Mouse (Mus musculus) stomach, postnatal 0 days (tissue): ENCODE data around the gene F8. TPM values are rescaled to one million over a fixed set of nuclear protein-coding genes. Genes with fewer than 3 reads are reported as not detected.
A peak's percentile ranks its signal among the peaks of the same experiment; 100 is the strongest.

Experiments
- ATAC-seq: fragments of 200-750 bp; cut with Nextera tagmentation; 2 replicates; pipeline ENCODE4 v1.8.0; 2017; ENCODE audit not compliant: low FRiP score, low TSS enrichment
- DNase-seq: peaks from one replicate; pipeline ENCODE4 v3.0.0-alpha.2; 2016; ENCODE audit warnings: low spot score
- H3K27ac ChIP-seq: fragments of 300-500 bp; sonication (generic); replicated peaks from 2 replicates; pipeline ENCODE4 v1.5.1; 2014; ENCODE audit warnings: mild to moderate bottlenecking, control low read depth
- H3K27me3 ChIP-seq: fragments of 300-500 bp; sonication (generic); 2 replicates; pipeline ENCODE4 v1.6.1; 2014; ENCODE audit warnings: low read length; ENCODE audit not compliant: control insufficient read depth, insufficient read depth
- H3K36me3 ChIP-seq: fragments of 300-500 bp; sonication (generic); 2 replicates; pipeline ENCODE4 v1.6.1; 2014; ENCODE audit warnings: low read length, mixed read lengths; ENCODE audit not compliant: control insufficient read depth, insufficient read depth
- H3K4me1 ChIP-seq: fragments of 300-500 bp; sonication (generic); replicated peaks from 2 replicates; pipeline ENCODE4 v1.6.1; 2014; ENCODE audit warnings: antibody characterized with exemption; ENCODE audit not compliant: control insufficient read depth, insufficient read depth
- H3K4me2 ChIP-seq: fragments of 300-500 bp; sonication (generic); replicated peaks from 2 replicates; pipeline ENCODE4 v1.6.1; 2014; ENCODE audit warnings: low read depth, mild to moderate bottlenecking, control low read depth, moderate library complexity
- H3K4me3 ChIP-seq: fragments of 300-500 bp; sonication (generic); 2 replicates; pipeline ENCODE4 v1.5.1; 2014; ENCODE audit warnings: low read depth, low read length, control low read depth
- H3K9ac ChIP-seq: fragments of 300-500 bp; sonication (generic); 2 replicates; pipeline ENCODE4 v1.6.1; 2014; ENCODE audit warnings: mild to moderate bottlenecking, low read length, control low read depth, mixed read lengths
- H3K9me3 ChIP-seq: fragments of 300-500 bp; sonication (generic); 2 replicates; pipeline ENCODE4 v1.6.1; 2016; ENCODE audit warnings: low read length; ENCODE audit not compliant: control insufficient read depth
- CTCF ChIP-seq: IDR thresholded peaks from 2 replicates; pipeline ENCODE4 v1.5.1; 2016; ENCODE audit warnings: antibody characterized with exemption, low read depth, mild to moderate bottlenecking, moderate library complexity
- EP300 ChIP-seq: optimal IDR thresholded peaks from 2 replicates; pipeline ENCODE3; 2016; ENCODE audit warnings: antibody characterized with exemption
- WGBS: fragments of 180-500 bp; shearing (Covaris S2); extraction: QIAGEN DNeasy Blood & Tissue Kit; methylation state at CpG from one replicate; pipeline ENCODE4 v1.1.7; 2014; 5-methylcytosine and 5-hydroxymethylcytosine counted together
- polyA plus RNA-seq: library from polyadenylated mRNA; unstranded; fragments of >200 nt; fragmentation: Nextera tagmentation; extraction: Ambion mirVana; gene quantifications from 2 replicates; pipeline ENCODE4 v1.2.1, GENCODE M21; 2015

Gene F8
- polyA plus RNA-seq, 1 experiment from 2014 or later = 0.80 TPM

GRCm38 (mm10) chrX:75381699-75382098, 716 bp downstream of the F8 start:
- peak overlapping the region; percentile 51; the same call in 1 of the 2 replicates for H3K4me2 ChIP-seq
- H3K4me3 ChIP-seq = peak overlapping the region; percentile 57
- no peaks in the 10 kb centered on the region for H3K4me1 ChIP-seq
- H3K27ac ChIP-seq = no peak overlapping the region
- DNase-seq (no peak), ATAC-seq (no peak)
- TF ChIP-seq CTCF (no peak), EP300 (no peak)
- H3K27me3 ChIP-seq = no peaks in the 10 kb centered on the region
- H3K9me3 ChIP-seq = no peaks in the 10 kb centered on the region
- H3K9ac ChIP-seq = no peak overlapping the region
- WGBS = 61% methylated on average over 5 of the region's 5 CpGs
- no peaks in the 10 kb centered on the region for H3K36me3 ChIP-seq

DNA sequence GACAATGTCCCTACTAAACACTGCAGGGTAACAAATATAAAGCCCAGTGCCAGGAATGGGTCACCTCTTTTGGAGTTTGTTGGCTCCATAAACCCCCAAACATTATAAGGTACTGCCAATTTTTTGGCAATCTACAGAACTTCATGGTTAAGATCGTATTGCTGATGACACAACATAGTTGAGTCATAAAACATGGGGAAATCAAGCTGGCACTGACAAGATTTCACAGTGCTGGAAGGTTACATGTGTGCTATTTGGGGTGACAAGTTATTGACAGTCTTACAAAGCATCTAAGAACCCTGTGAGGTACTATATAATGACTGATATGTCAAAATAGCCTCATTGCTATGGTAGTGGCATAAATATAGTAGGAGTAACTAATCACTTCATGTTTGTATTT, 1.2 kb downstream of the F8 start:
- WGBS = 73% methylated on average over 1 of the region's 1 CpGs
- no peaks in the 10 kb centered on the region for H3K4me1 ChIP-seq
- ATAC-seq (no peak), DNase-seq (no peak)
- H3K4me2 ChIP-seq = no peak overlapping the region
- H3K9me3 ChIP-seq = no peaks in the 10 kb centered on the region
- H3K4me3 ChIP-seq = no peak overlapping the region
- H3K27ac ChIP-seq = no peak overlapping the region
- TF ChIP-seq EP300 (no peak), CTCF (no peak)
- no peaks in the 10 kb centered on the region for H3K36me3 ChIP-seq
- no peak overlapping the region for H3K9ac ChIP-seq
- no peaks in the 10 kb centered on the region for H3K27me3 ChIP-seq

GRCm38 (mm10) chrX:75376815-75377214, 5.6 kb downstream of the F8 start:
- Histone ChIP-seq H3K36me3 (no peaks in the 10 kb centered on the region), H3K4me2 (no peak overlapping the region), H3K9ac (no peak overlapping the region), H3K9me3 (no peaks in the 10 kb centered on the region), H3K4me3 (no peak overlapping the region), H3K4me1 (no peaks in the 10 kb centered on the region), H3K27me3 (no peaks in the 10 kb centered on the region), H3K27ac (no peak overlapping the region)
- no peak for DNase-seq
- TF ChIP-seq EP300 = no peak
- TF ChIP-seq CTCF = no peak
- no peak for ATAC-seq

DNA sequence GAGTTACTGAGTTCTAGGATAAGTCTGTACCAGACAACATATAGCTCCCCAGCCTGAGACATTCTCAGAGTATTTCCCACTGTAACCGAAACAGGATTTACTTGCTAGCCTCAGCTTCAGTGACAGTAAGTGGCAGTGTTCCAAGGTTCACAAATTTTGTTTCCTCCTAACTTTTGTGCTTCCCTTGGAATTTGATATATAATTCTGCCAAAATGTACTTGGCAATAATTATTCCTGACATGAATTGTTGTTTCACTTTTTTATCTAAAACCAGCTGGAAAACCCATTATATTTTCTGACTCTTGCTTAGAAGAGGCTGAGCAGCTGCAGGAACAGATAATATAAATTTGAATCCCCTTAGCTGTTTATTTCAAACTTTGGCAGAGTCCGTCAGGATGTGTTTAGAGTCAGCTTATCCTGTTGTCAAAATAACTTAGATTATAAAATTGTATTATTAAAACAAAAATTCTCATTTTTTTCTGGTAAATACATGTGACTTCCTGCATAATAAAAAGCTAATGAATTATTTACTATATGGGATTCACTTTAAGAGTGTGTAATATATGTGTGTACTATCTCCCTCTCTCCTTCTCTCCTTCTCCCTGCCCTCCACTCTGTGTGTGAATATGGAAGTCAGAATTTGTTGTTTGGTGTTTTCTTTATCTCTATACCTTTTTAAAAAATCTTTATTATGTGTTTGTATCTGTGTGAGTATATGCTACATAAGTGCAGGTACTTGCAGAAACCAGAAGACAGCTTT, 9.6 kb downstream of the F8 start:
- ATAC-seq (no peak), DNase-seq (no peak)
- Histone ChIP-seq H3K9ac (no peak overlapping the region), H3K36me3 (no peaks in the 10 kb centered on the region), H3K27me3 (no peaks in the 10 kb centered on the region), H3K27ac (no peak overlapping the region), H3K4me2 (no peak overlapping the region), H3K4me3 (no peak overlapping the region), H3K9me3 (no peaks in the 10 kb centered on the region), H3K4me1 (no peaks in the 10 kb centered on the region)
- 37% methylated on average over 2 of the region's 2 CpGs for WGBS
- no peak for TF ChIP-seq CTCF
- TF ChIP-seq EP300 = no peak

- H3K4me2 ChIP-seq = no peak overlapping the region
- no peaks in the 10 kb centered on the region for H3K36me3 ChIP-seq
- no peak overlapping the region for H3K4me3 ChIP-seq
- no peak overlapping the region for H3K9ac ChIP-seq
- no peaks in the 10 kb centered on the region for H3K4me1 ChIP-seq
- peak; percentile 13 for DNase-seq
- TF ChIP-seq CTCF = no peak
- TF ChIP-seq EP300 = no peak
- H3K27ac ChIP-seq = no peak overlapping the region
- H3K9me3 ChIP-seq = no peaks in the 10 kb centered on the region
- H3K27me3 ChIP-seq = no peaks in the 10 kb centered on the region
- no peak for ATAC-seq
These were observed 12.2 kb downstream of the F8 start for GRCm38 (mm10) chrX:75370197-75370596.

GRCm38 (mm10) chrX:75323556-75323955, 58.9 kb downstream of the F8 start:
- DNase-seq = no peak
- no peak overlapping the region for H3K4me2 ChIP-seq
- no peaks in the 10 kb centered on the region for H3K9me3 ChIP-seq
- 93% methylated on average over 4 of the region's 4 CpGs for WGBS
- no peak for ATAC-seq
- H3K4me1 ChIP-seq = no peaks in the 10 kb centered on the region
- H3K27me3 ChIP-seq = no peaks in the 10 kb centered on the region
- TF ChIP-seq CTCF = no peak
- TF ChIP-seq EP300 = no peak
- H3K9ac ChIP-seq = no peak overlapping the region
- H3K36me3 ChIP-seq = no peaks in the 10 kb centered on the region
- H3K27ac ChIP-seq = no peak overlapping the region
- H3K4me3 ChIP-seq = no peak overlapping the region
